Mouse (Mus musculus): ENCODE data around the gene Olfr1082. TPM values are rescaled to one million over a fixed set of nuclear protein-coding genes. Genes with fewer than 3 reads are reported as not detected.

Olfr1082 gene
- not detected in 2 replicates for polyA plus RNA-seq (2012; rRNA removed)

DNA sequence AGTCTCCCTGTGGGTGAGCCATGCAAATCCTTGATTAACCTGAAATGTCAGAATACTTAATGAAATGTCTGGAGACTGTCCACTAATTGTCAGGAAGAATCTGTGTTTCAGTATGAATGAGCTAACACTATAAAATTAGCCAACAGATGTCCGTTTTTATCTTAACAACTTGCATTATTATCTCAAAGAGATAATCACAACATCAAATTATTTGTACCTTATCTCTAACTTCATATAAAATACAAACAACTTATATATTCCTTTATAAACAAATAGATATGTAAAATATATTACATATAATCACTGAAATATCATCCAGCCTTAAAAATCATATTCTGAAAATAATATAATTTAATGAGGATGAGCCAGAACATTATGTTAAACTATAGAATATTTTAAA lies at the start of gene Olfr1082:
Olfr1082 (minus strand) TSS at position 101 of the 400 bp plus-strand sequence.

DNA sequence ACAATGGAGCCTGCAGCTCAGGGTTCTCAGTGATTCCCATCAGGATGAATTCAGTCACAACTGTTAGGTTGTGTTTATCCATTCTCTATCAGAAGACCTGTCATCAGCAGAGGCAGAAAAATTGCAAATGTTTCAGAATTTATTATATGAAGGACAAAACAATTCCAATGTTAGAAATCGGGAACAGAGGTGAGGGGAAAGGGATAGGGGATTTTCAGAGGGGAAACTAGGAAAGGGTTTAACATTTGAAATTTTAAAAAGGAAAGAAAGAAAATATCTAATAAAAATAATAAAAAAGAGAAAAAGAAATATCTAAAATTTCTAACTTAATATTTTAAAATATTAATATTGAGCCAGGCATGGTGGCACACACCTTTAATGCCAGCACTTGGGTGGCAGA lies 40.9 kb upstream of the Olfr1082 start, which contains the start of gene Olfr1084:
Olfr1084 (minus strand) TSS at position 101 of the 400 bp plus-strand sequence.

DNA sequence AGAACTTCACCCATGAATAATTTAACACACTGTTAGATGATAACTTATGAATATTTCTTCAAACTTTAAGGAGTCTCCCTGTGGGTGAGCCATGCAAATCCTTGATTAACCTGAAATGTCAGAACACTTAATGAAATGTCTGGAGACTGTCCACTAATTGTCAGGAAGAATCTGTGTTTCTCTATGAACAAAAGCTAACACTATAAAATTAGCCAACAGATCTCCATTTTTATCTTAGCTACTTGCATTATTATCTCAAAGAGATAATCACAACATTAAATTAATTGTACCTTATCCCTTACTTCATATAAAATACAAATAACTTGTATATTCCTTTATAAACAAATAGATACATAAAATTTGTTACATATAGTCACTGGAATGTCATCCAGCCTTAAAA lies 40.6 kb downstream of the Olfr1082 start, which contains the start of gene Olfr1080:
Olfr1080 (minus strand) TSS at position 101 of the 400 bp plus-strand sequence.

Other genes with a start within 250 kb of the Olfr1082 start
- not detected in 2 replicates for gene Olfr1055, start 248.7 kb downstream of the Olfr1082 start, polyA plus RNA-seq (2012; rRNA removed)
- gene Olfr1056, start 236.5 kb downstream of the Olfr1082 start, polyA plus RNA-seq (2012; rRNA removed) = not detected in 2 replicates
- gene Olfr1057, start 220.6 kb downstream of the Olfr1082 start, polyA plus RNA-seq (2012; rRNA removed) = not detected in 2 replicates
- not detected in 2 replicates for gene Olfr1058, start 210.4 kb downstream of the Olfr1082 start, polyA plus RNA-seq (2012; rRNA removed)
- not detected in 2 replicates for gene Olfr1061, start 184.9 kb downstream of the Olfr1082 start, polyA plus RNA-seq (2012; rRNA removed)
- gene Olfr1062, start 172.2 kb downstream of the Olfr1082 start, polyA plus RNA-seq (2012; rRNA removed) = not detected in 2 replicates
- not detected in 2 replicates for gene Olfr1065, start 148.4 kb downstream of the Olfr1082 start, polyA plus RNA-seq (2012; rRNA removed)
- gene Olfr1066, start 142.7 kb downstream of the Olfr1082 start, polyA plus RNA-seq (2012; rRNA removed) = not detected in 2 replicates
- gene Olfr228, start 111.6 kb downstream of the Olfr1082 start, polyA plus RNA-seq (2012; rRNA removed) = not detected in 2 replicates
- gene Olfr1076, start 90.5 kb downstream of the Olfr1082 start, polyA plus RNA-seq (2012; rRNA removed) = not detected in 2 replicates
- not detected in 2 replicates for gene Olfr1079, start 56.5 kb downstream of the Olfr1082 start, polyA plus RNA-seq (2012; rRNA removed)
- not detected in 2 replicates for gene Olfr1080, start 40.7 kb downstream of the Olfr1082 start, polyA plus RNA-seq (2012; rRNA removed)
- gene Olfr1084, start 40.8 kb upstream of the Olfr1082 start, polyA plus RNA-seq (2012; rRNA removed) = not detected in 2 replicates
- gene Olfr1085, start 63.1 kb upstream of the Olfr1082 start, polyA plus RNA-seq (2012; rRNA removed) = not detected in 2 replicates
- gene Olfr1086, start 81.1 kb upstream of the Olfr1082 start, polyA plus RNA-seq (2012; rRNA removed) = not detected in 2 replicates
- not detected in 2 replicates for gene Olfr1087, start 99.4 kb upstream of the Olfr1082 start, polyA plus RNA-seq (2012; rRNA removed)
- gene Olfr1089, start 134.7 kb upstream of the Olfr1082 start, polyA plus RNA-seq (2012; rRNA removed) = not detected in 2 replicates
- not detected in 2 replicates for gene Olfr1090, start 160.0 kb upstream of the Olfr1082 start, polyA plus RNA-seq (2012; rRNA removed)
- gene Olfr1093, start 183.5 kb upstream of the Olfr1082 start, polyA plus RNA-seq (2012; rRNA removed) = not detected in 2 replicates
- gene Olfr141, start 211.1 kb upstream of the Olfr1082 start, polyA plus RNA-seq (2012; rRNA removed) = not detected in 2 replicates
- gene Olfr1094, start 225.7 kb upstream of the Olfr1082 start, polyA plus RNA-seq (2012; rRNA removed) = not detected in 2 replicates

All from central nervous system, embryonic 18 days (tissue).